Mouse (Mus musculus): ENCODE results near the gene Snrpd3.

Snrpd3 gene

GRCm38 (mm10) chr10:75534216-75534615 is 16.9 kb downstream of the Snrpd3 start:
- DNase-seq (ENCODE audit: extremely low read depth, low read depth, low spot score): no peak

GRCm38 (mm10) chr10:75534934-75535333 is 17.6 kb downstream of the Snrpd3 start:
- DNase-seq (ENCODE audit: extremely low read depth, low read depth, low spot score): no peak

- no peak for DNase-seq (ENCODE audit: extremely low read depth, low read depth, low spot score)
These were observed 18.1 kb downstream of the Snrpd3 start for GRCm38 (mm10) chr10:75535423-75535822.

GRCm38 (mm10) chr10:75536123-75536522 is 18.8 kb downstream of the Snrpd3 start:
- no peak for DNase-seq (ENCODE audit: extremely low read depth, low read depth, low spot score)

- no peak for DNase-seq (ENCODE audit: extremely low read depth, low read depth, low spot score)
These were observed 30.6 kb downstream of the Snrpd3 start for GRCm38 (mm10) chr10:75547901-75548300.

GRCm38 (mm10) chr10:75548486-75548885 is 31.1 kb downstream of the Snrpd3 start:
- DNase-seq (ENCODE audit: extremely low read depth, low read depth, low spot score): no peak

- no peak for DNase-seq (ENCODE audit: extremely low read depth, low read depth, low spot score)
These were observed 32.5 kb downstream of the Snrpd3 start for GRCm38 (mm10) chr10:75549886-75550285.

GRCm38 (mm10) chr10:75551175-75551574 is 33.8 kb downstream of the Snrpd3 start:
- no peak for DNase-seq (ENCODE audit: extremely low read depth, low read depth, low spot score)

- no peak for DNase-seq (ENCODE audit: extremely low read depth, low read depth, low spot score)
These were observed 34.8 kb downstream of the Snrpd3 start for GRCm38 (mm10) chr10:75552106-75552505.

- no peak for DNase-seq (ENCODE audit: extremely low read depth, low read depth, low spot score)
These were observed 35.5 kb downstream of the Snrpd3 start for GRCm38 (mm10) chr10:75552701-75553450.

- DNase-seq (ENCODE audit: extremely low read depth, low read depth, low spot score): no peak
These were observed 36.7 kb downstream of the Snrpd3 start for GRCm38 (mm10) chr10:75554090-75554489.

GRCm38 (mm10) chr10:75555557-75555956 is 38.2 kb downstream of the Snrpd3 start:
- DNase-seq (ENCODE audit: extremely low read depth, low read depth, low spot score): no peak

GRCm38 (mm10) chr10:75556026-75556425 is 38.7 kb downstream of the Snrpd3 start:
- no peak for DNase-seq (ENCODE audit: extremely low read depth, low read depth, low spot score)

- DNase-seq (ENCODE audit: extremely low read depth, low read depth, low spot score): peak; percentile 51
These were observed 41.2 kb downstream of the Snrpd3 start for GRCm38 (mm10) chr10:75558515-75558914.

- no peak for DNase-seq (ENCODE audit: extremely low read depth, low read depth, low spot score)
These were observed 41.8 kb downstream of the Snrpd3 start for GRCm38 (mm10) chr10:75559041-75559675.

GRCm38 (mm10) chr10:75559676-75560548 is 42.6 kb downstream of the Snrpd3 start, which contains the start of gene Lrrc75b:
Gene Lrrc75b, minus strand, starts transcription at chr10:75560330.
- DNase-seq (ENCODE audit: extremely low read depth, low read depth, low spot score): no peak

- no peak for DNase-seq (ENCODE audit: extremely low read depth, low read depth, low spot score)
These were observed 43.2 kb downstream of the Snrpd3 start for GRCm38 (mm10) chr10:75560549-75560899.

GRCm38 (mm10) chr10:75561071-75561654 is 43.8 kb downstream of the Snrpd3 start, which contains the start of gene Ggt1:
Gene Ggt1, plus strand, starts transcription at chr10:75561604.
- DNase-seq (ENCODE audit: extremely low read depth, low read depth, low spot score): no peak

- no peak for DNase-seq (ENCODE audit: extremely low read depth, low read depth, low spot score)
These were observed 45.2 kb downstream of the Snrpd3 start for GRCm38 (mm10) chr10:75562596-75562995.

GRCm38 (mm10) chr10:75564687-75565265 is 47.4 kb downstream of the Snrpd3 start:
- DNase-seq (ENCODE audit: extremely low read depth, low read depth, low spot score): no peak

- DNase-seq (ENCODE audit: extremely low read depth, low read depth, low spot score): no peak
These were observed 48.1 kb downstream of the Snrpd3 start for GRCm38 (mm10) chr10:75565436-75565835.
